In the genomic region with DNA sequence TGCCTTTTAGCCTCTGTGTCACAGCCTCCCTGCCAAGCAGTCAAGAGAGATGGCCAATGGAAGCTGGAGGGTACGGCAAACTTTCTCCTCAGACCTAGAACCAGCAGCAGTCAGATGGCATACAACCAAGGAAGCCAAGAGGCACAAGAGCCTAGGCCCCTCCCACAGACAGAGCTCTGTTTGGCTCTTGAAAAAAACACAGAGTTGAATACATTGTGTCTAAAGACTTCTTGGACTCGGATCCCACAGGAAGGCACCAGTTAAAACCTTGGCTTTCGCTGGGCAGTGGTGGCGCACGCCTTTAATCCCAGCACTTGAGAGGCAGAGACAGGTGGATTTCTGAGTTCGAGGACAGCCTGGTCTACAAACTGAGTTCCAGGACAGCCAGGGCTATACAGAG, we compare ENCODE assay signal across 27 mouse cellular contexts. TPM values are rescaled to one million over a fixed set of nuclear protein-coding genes. Genes with fewer than 3 reads are reported as not detected.
DNase-seq lines count a peak whose midpoint lies in the region; ATAC-seq and TF ChIP-seq lines count a peak whose summit lies in the region.
"Had no signal": no experiment of that assay in that cellular context is flagged by ENCODE, and none has a peak within 500 bp of the region (broad histone marks: within the 10 kb centered on the region; RNA-seq: fewer than 3 reads in every experiment).

No protein-coding gene starts in this region.

- H3K4me2 ChIP-seq in hindbrain, embryonic 13.5 days, result no peak overlapping the region
- H3K4me2 ChIP-seq in hindbrain, postnatal 0 days (ENCODE audit: low read depth, low read length), result no peak overlapping the region
- H3K4me2 ChIP-seq: forebrain, embryonic 13.5 days; heart, embryonic 13.5 days; intestine, embryonic 15.5 days had no signal

- 31% methylated on average over 6 of the region's 6 CpGs for WGBS in cerebellum, adult 2 months
- 87% methylated on average over 6 of the region's 6 CpGs for WGBS in hindbrain, embryonic 13.5 days
- 82% methylated on average over 6 of the region's 6 CpGs for WGBS in hindbrain, postnatal 0 days

- DNase-seq in cerebellum, adult 2 months, result peak; percentile 45 to 50
- no peak for DNase-seq in cerebellum, postnatal 4 days (ENCODE audit: low spot score in 2 of 2)
- DNase-seq in hindbrain, postnatal 0 days (ENCODE audit: low spot score), result no peak
- peak; percentile 19 to 44 for DNase-seq in cerebellum, postnatal 14 days
- no peak for DNase-seq in lung, postnatal 36 days
- DNase-seq: adrenal gland, postnatal 10 days; adrenal gland, postnatal 36 days; gastrocnemius, postnatal 10 days; gastrocnemius, postnatal 36 days; heart, adult 2 months; heart, postnatal 14 days; heart, postnatal 4 days; kidney, adult 11 months; kidney, adult 8-10 months had no signal

- H3K4me3 ChIP-seq in cerebellum, adult 2 months (replicated peaks; ENCODE audit: insufficient read depth, low read depth, low read length), result no peak overlapping the region
- no peak overlapping the region for H3K4me3 ChIP-seq in hindbrain, embryonic 13.5 days
- H3K4me3 ChIP-seq in hindbrain, postnatal 0 days (ENCODE audit: low read length), result no peak overlapping the region
- H3K4me3 ChIP-seq: forebrain, embryonic 10.5 days; forebrain, embryonic 13.5 days; heart, adult 2 months; heart, embryonic 10.5 days; heart, embryonic 13.5 days; hindbrain, embryonic 15.5 days; intestine, embryonic 15.5 days had no signal

- TF ChIP-seq POLR2A in cerebellum, adult 2 months (IDR thresholded peaks at IDR 0.05; ENCODE audit: borderline replicate concordance, insufficient read depth, low read length), result no peak

- H3K9ac ChIP-seq in hindbrain, embryonic 13.5 days, result no peak overlapping the region
- H3K9ac ChIP-seq in hindbrain, postnatal 0 days (replicated peaks; ENCODE audit: low read length), result no peak overlapping the region
- H3K9ac ChIP-seq: forebrain, embryonic 13.5 days; heart, embryonic 13.5 days; hindbrain, embryonic 15.5 days; intestine, embryonic 15.5 days had no signal

- no peaks in the 10 kb centered on the region for H3K36me3 ChIP-seq in hindbrain, embryonic 13.5 days
- H3K36me3 ChIP-seq in hindbrain, postnatal 0 days (ENCODE audit: insufficient read depth, low read length), result no peaks in the 10 kb centered on the region
- H3K36me3 ChIP-seq: forebrain, embryonic 10.5 days; heart, embryonic 10.5 days; heart, embryonic 13.5 days; hindbrain, embryonic 15.5 days; intestine, embryonic 15.5 days had no signal

- TF ChIP-seq CTCF in cerebellum, adult 2 months (IDR thresholded peaks at IDR 0.05; ENCODE audit: borderline replicate concordance, insufficient read depth, low read depth, low read length), result no peak
- no peak for TF ChIP-seq CTCF in hindbrain, postnatal 0 days (IDR thresholded peaks at IDR 0.05; ENCODE audit: low read depth)

- no peaks in the 10 kb centered on the region for H3K27me3 ChIP-seq in cerebellum, adult 2 months (ENCODE audit: control insufficient read depth, insufficient read depth, low read length)
- peaks cover 22% of the 10 kb centered on the region for H3K27me3 ChIP-seq in hindbrain, embryonic 13.5 days
- no peaks in the 10 kb centered on the region for H3K27me3 ChIP-seq in hindbrain, postnatal 0 days (ENCODE audit: insufficient read depth, low read length)
- H3K27me3 ChIP-seq: hindbrain, embryonic 15.5 days had no signal

- ATAC-seq in hindbrain, embryonic 13.5 days (ENCODE audit: low FRiP score), result no peak
- no peak for ATAC-seq in hindbrain, postnatal 0 days
- ATAC-seq: activated CD4-positive, CD25-positive, alpha-beta regulatory T cell, adult 4 months; CD4-positive, CD25-positive, alpha-beta regulatory T cell, adult 4 months; forebrain, embryonic 13.5 days; forebrain, embryonic 16.5 days; intestine, embryonic 15.5 days had no signal

- no peaks in the 10 kb centered on the region for H3K9me3 ChIP-seq in hindbrain, embryonic 13.5 days
- no peaks in the 10 kb centered on the region for H3K9me3 ChIP-seq in hindbrain, postnatal 0 days (ENCODE audit: low read length)
- H3K9me3 ChIP-seq: forebrain, embryonic 10.5 days; forebrain, embryonic 13.5 days; heart, embryonic 10.5 days; hindbrain, embryonic 15.5 days; intestine, embryonic 15.5 days had no signal

- no peak overlapping the region for H3K27ac ChIP-seq in cerebellum, adult 2 months (ENCODE audit: insufficient read depth, low read length)
- H3K27ac ChIP-seq in hindbrain, embryonic 13.5 days, result peak overlapping the region; percentile 18; the same call in 1 of the 2 replicates
- no peak overlapping the region for H3K27ac ChIP-seq in hindbrain, postnatal 0 days
- H3K27ac ChIP-seq: forebrain, embryonic 10.5 days; forebrain, embryonic 13.5 days; heart, adult 2 months; heart, embryonic 10.5 days; heart, embryonic 13.5 days; hindbrain, embryonic 15.5 days; intestine, embryonic 15.5 days had no signal

- peaks cover 20% of the 10 kb centered on the region for H3K4me1 ChIP-seq in cerebellum, adult 2 months (ENCODE audit: control insufficient read depth, insufficient read depth, low read length)
- H3K4me1 ChIP-seq in hindbrain, embryonic 13.5 days (replicated peaks), result peaks cover 67% of the 10 kb centered on the region
- peaks cover 7% of the 10 kb centered on the region; the same call in 1 of the 2 replicates for H3K4me1 ChIP-seq in hindbrain, postnatal 0 days (ENCODE audit: insufficient read depth, low read length)

RNA-seq across cellular contexts. Expression of a gene that starts 7.1 kb away (rescaled TPM):
- polyA plus RNA-seq in cerebellum, adult 2 months (2012; rRNA removed), result 163 and 201 TPM in 2 replicates
- polyA plus RNA-seq in hindbrain, embryonic 13.5 days (2015; fragmentation: Nextera tagmentation; extraction: Ambion mirVana), result 54.3 and 55.2 TPM in 2 replicates
- 50.0 and 52.6 TPM in 2 replicates for total RNA-seq in hindbrain, postnatal 0 days (2014; rRNA removed)
- polyA plus RNA-seq in hindbrain, postnatal 0 days (2015; fragmentation: Nextera tagmentation; extraction: Ambion mirVana), result 75.5 and 76.8 TPM in 2 replicates
- total RNA-seq: granulocyte monocyte progenitor cell, adult 5-6 weeks; MEL had no signal
- polyA plus RNA-seq: C2C12; CD4-positive, CD25-positive, alpha-beta regulatory T cell, adult 4 months; heart, adult 2 months had no signal

Comparison
In these comparisons a context has a peak if more than half of its experiments do, and no peak if none do; other contexts are left out.
1. DNase-seq: peak in cerebellum, adult 2 months (2 of 2) and cerebellum, postnatal 14 days (2 of 2); none in cerebellum, postnatal 4 days (0 of 2), hindbrain, postnatal 0 days (single experiment) and lung, postnatal 36 days (single experiment).